Mouse (Mus musculus): ENCODE data around the gene Nek7.

Nek7 gene

DNA sequence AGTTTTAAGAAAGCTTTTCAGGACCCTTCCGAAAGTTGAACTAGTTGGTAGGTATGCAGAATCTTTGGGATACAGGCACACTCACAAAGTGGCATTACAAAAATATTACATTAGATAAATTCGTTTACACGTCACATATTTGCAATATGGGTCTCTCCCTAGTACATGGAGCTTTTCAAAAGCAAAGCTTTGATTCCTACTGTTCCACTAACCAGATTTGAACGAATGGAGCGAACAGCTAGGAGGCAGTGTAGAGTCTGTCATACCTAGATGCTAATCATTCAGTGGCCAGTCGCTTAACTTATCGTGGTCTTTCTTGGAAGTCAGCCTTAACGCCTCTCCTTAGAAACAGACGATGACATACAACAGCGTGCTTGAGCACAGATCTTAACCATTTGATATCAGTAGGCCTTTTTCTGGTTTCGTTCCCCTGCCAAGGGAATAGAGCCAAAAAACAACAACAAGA, at the start of gene Nek7:
TSS of gene Nek7 (minus strand) at position 146 of the 466 bp plus-strand sequence.
- DNase-seq (ENCODE audit: inconsistent ontology term), result peak; percentile 82

DNA sequence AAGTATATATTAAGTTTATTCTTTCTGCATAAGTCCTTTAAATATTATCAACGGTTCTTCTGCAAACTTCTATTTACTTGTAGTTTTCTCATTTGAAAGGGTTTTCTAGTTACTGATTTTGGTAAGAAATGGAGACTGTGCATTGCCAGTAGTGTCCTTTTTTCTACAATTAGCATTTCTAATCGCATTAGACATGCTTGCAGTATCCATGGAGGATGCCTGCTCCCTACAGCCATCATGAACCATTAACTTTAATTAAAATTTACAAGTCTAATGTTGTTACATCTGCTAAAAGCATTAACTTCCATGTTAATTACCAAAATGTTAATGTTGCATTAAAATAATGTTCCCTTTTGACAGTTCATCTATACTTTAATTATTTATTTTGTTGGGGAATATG, 42.4 kb upstream of the Nek7 start:
- DNase-seq (ENCODE audit: inconsistent ontology term), result no peak

DNA sequence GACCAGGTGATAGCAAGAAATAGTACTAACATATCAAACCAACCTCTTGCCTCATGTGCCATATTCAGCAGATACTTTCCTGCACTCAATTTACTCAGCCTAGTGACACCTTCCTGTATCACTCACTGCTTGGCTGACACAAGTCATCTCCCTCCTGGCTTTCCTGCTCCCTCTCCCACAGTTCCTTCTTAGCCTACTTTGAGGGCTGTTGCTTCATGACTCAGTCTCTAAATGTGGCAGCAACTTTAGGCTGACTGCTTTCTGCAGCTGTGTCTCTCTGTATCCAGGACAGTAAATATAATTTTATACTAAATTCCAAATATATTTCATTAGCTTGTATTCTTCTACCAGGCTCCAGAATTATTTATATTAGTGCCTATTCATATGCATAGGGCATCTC, 34.3 kb upstream of the Nek7 start:
- DNase-seq (ENCODE audit: inconsistent ontology term), result no peak

DNA sequence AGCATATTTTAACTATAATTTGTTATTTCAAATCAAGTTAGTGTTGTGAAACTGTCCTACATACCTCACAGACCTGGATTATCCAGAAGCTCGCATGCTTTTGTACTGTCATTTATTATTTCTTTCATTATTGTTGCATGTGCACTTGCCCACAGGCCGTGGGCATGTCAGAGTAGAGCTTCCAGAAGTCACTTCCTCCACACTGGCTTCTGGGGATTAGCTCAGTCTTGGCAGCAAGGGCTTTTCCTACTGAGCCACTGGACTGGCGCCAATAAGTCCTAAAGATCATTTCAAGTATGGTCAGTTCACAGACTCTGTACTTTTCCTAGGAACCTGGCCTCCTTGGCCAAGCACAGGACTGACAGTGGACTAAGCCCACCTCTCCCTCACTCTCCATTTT, 25.1 kb upstream of the Nek7 start:
- no peak for DNase-seq (ENCODE audit: inconsistent ontology term)

DNA sequence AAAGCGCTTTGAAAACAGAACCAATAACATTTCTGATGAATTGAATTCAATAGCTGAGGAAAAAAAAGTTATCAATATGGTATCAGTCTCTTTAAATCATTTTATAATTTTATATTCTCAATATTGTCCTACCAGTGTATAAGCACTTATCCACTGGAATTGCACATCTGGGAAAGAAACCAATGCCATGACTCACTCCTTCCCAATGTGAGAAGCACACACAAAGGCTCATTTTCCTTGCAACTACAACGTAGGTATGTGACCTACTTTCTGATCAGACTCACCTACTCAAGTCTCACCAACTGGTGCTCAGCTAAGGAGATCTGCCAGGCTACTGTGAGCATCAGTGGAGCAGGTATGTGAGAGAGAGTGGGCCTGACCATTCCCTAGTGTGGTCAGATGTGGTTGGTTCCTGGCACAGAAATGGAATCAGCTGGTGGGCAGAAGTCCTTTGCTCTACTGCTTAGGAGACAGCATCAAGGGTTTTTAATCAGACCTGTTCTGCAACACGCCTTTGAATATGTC, 23.4 kb upstream of the Nek7 start:
- no peak for DNase-seq (ENCODE audit: inconsistent ontology term)

DNA sequence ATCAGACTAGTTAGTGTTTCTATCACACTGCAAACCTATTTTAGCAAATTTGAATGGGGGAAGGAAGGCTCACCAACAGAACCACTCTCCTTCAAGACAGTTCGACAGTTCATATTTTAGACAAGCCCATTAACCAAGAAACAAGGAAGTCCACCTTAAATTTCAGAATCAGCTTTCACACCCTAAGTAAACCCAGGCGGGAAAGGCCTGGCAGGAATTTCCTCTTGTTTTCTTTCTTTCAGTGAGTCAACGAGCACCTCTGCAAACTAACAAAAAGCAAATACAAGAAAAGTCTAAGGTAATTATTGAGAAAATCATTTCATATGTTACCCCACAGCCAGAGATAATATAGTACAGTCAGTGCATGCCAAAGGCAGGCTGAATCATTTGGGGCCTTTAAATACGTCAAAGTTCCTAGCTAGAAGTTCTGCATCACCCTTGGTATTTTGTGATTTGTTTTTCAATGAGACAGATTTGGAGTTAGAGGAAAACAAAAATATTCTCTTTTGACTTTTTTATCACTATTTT, 21.1 kb upstream of the Nek7 start:
- DNase-seq (ENCODE audit: inconsistent ontology term), result no peak

DNA sequence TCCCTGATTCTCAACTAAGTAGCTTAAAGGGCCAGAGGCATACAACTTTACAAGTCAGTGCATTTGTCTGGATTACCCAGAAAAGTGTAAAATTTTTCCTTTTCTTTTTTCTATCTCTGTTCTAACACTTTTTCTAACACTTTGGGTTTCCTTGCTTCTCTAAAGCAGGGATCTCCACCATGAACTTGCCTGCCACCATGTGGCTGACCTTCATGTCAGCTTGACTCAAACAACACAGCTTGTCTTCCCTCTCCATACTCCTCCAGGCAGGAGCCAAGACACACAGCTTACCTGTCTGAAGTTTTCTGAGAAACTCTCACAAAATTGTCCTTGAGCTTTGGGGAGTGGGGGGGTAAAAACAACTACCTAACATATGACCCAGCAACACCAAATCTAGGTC, 17.9 kb upstream of the Nek7 start:
- DNase-seq (ENCODE audit: inconsistent ontology term), result no peak

DNA sequence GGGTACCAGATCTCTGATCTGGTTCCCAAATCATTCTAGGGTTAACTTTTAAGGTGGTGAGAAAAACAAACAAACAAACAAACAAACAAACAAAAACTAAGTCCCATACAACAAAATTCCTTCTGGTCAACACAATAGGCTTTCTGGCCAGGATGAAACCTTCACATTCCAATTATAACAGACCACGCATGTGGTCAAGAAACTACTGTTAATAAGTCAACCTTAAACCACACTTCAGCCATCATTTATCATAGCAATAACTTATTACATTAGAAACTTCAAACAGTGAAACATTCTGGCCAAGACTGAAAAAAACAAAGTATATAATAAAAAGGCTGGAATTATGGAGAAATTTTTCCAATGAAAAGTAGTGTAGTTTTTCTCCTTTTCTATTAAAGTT, 14.6 kb upstream of the Nek7 start:
- no peak for DNase-seq (ENCODE audit: inconsistent ontology term)

DNA sequence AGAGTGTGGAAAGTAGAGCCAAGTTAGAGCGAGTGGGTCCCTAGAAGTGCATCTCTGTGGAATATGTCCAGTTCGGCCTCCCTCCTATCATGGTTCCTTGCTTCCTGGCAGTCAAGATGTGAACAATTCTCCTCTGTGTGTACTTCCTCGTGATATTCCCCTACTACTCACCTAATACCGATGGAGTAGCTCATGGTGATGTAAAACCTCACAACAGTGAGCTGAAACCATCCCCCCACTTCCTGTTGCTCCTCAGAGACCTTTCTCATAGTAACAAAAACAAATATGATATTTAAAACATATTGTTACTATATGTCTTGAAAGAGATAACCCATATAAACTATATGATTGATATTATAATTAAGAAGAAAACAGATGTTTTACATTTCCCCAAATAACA, 9.0 kb upstream of the Nek7 start:
- no peak for DNase-seq (ENCODE audit: inconsistent ontology term)

DNA sequence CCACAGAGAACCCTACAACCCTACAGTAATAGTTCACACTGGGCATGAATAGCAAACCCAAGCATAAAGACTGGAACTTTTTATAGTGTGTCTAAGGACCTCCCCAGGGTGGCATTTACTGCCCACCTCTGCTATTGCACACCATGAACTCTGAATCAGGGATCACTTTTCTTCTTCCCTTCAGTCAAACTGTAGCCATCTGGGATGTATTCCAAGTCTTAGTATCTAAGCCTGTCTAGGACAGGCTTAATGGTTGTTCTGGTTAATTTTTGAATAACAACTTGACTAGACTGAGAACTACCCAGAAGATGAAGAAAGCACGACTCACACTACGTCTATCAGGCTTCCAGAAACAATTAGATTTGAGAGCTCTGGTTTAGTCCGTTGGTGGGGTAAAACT, 8.5 kb upstream of the Nek7 start:
- DNase-seq (ENCODE audit: inconsistent ontology term), result no peak

DNA sequence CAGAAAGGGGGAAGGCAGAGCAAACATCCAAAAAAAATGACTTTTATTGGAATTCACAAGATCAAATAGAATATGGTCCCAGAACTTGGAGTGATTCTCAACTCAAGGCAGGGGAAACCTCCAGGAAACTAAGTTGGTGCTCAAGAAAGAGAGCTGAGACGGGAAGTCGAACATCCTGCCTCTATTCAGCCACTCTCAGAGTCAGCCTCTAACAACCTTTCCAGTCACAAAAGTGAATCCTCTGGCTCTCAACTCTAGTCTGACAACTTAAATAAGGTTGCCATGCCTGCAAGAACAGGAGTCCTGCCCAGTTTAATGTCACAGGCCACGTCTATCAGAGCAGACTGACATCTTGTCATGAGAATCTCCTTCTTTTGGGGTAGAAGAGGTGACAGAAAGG, 7.9 kb upstream of the Nek7 start:
- DNase-seq (ENCODE audit: inconsistent ontology term), result no peak

DNA sequence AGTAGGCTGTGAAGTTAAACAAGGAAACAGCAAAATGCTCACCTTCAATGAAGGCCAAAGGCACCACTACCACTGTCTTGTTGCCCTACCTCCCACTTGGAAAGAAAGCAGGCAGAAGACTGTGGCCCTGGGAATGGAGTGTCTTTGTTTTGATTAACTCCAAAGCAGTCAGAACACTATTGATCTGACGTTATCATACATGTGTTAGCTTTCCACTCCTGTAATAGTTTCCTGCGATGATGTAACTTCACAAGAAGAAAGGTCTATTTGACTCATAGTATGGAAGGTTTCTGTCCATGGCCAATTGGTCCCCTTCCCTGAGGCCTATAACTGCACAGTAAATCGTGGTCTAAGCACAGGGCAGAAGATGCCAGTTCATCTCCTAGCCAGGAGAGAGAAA, 6.3 kb upstream of the Nek7 start:
- DNase-seq (ENCODE audit: inconsistent ontology term), result no peak

DNA sequence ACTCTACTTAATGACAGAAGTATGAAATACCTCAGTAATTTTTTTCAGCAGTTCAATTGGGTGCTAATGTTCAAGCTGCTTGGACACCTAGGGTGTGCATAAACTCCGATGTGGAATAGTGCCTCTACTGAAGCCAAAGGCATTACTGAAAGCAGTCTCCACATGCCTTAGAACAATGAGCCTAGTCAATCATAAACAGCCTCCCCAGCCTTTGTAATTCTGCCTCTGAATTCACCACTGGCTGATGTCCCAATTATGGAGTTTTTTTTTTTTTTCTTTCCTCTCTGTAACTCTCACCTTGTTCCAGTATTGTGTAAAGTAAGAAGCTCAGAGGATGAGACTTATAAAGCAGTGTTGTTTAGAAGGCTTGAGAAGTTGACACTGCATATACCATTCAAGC, 3.9 kb upstream of the Nek7 start:
- peak; percentile 58 for DNase-seq (ENCODE audit: inconsistent ontology term)

DNA sequence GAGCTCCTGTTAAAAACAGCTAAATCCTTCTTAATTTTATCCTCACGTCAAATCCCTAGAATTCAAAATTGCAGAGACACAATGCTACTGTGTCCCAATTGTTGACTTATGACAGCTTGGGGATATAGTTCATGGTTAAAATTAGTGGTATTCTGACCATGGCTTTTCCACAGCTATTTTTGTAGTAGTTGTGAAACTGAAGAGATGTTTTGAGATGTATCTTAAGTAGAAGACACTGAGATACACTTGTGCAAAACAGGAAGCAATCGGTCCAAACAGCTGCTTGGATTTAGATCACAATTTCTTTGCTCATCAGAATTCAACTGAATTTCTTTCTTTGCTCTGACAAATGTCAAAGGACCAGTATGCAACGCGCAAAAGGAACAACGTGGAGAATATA, 2.9 kb upstream of the Nek7 start:
- DNase-seq (ENCODE audit: inconsistent ontology term), result no peak

DNA sequence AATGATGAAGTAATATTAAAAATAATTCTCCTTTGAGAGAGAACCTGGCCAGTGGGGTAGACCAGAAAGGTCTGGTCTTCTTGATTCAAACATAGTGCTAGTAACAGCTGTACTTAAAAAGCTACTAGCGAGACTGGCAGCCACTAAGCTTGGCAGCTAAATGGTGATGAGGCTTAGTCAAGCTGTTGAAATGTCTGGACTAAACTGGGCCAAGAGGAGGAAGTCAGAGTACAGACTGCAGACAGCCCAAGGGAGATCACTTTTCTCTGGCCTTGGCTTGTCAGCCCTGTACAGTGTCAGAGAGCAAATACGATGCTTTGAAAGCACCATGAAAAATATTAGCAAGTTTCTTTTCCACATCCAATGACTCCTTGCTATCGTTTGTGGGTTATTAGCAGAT, 2.5 kb upstream of the Nek7 start:
- DNase-seq (ENCODE audit: inconsistent ontology term), result peak; percentile 60

DNA sequence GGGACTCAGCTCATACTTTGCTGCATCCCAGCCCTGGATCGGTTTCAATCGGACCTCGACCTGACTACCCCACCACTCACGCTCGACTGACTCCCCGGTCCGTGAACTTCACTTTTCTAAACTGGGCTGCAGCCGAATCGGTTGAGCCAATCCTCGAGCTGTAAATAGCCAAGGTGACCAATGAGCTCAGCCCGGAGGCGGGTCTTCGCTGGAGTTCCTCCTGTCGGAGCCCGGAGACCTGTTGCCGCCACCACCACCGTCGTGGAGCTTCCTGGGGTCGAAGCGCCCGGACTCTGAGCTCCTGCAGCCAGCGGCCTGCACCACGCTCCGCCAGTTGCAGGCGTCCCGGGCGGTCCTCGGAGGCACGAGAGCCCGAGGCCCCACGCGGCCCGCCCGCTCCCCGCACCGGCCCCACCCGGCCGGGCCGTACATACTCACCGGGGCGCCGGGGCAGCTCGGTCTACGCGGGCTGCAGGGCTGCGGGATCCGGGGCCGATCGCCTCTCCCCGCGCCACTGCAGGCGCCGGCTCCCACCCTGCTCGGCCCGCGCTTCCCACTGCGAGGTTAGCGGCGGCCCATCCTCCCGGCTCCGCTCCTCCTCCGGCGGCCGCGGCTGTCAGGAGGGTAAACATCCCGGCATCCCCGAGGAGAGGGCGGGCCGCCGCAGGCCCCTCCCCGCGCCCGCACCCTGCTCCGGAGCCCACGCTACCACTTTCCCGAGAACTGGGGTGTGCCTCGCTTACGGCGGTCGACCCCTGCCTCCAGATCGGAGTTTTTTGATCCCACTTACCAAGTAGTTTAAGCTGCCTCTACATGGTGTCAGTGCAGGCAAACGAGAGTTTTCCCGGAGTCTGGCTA, 598 bp downstream of the Nek7 start:
- DNase-seq (ENCODE audit: inconsistent ontology term), result peak; percentile 94

DNA sequence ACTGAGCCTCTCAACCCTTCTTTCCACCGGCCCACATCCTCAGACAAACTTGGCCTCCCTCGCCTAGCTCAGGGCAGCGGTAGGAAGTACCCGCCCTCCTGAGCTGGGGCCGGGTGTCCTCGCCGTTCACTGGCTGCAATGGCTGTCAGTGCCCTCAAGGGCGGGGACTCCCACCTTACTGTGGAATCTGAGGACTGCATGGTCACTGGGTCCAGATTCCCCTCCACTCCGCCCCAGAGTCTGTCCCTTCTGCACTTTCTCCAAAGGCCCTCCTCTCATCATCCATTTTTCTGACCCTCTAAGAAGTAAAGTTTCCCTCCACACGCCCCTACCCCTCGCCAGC, 2.0 kb downstream of the Nek7 start:
- DNase-seq (ENCODE audit: inconsistent ontology term), result peak; percentile 93

DNA sequence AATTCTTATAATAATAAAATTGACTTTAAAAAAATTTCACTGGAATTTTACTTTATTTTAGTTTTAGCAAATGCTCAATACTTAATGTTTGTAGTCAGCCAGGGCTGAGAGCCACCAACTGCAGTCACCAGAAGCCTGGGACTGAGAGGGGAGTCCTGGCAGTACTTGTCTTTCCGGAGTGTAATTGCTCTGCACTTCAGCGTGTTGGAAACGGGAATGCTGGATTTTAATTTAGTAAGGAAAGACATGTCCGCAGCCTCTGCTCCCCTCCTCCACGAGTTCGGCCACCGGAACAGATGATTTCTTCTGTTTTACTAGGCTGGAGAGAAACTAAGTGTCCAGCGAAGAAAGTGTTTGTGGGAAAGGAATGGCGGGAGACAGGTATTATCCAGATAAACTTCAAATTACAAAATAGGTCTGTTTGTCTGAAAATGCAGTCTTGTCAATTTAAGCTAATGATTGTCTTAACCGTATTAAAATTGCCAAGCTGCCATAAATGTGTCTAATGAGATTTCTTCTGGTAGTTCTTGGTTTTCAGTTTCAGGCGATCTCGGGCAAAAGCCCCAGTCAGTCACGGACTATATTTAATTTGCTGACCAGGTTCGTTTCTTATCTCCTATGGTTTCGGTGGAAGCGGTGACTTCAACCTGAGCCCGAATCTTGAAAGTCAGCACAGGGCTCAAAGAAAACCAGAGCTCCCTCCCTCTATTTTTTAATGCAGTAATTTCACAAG, 2.5 kb downstream of the Nek7 start:
- DNase-seq (ENCODE audit: inconsistent ontology term), result peak; percentile 47

DNA sequence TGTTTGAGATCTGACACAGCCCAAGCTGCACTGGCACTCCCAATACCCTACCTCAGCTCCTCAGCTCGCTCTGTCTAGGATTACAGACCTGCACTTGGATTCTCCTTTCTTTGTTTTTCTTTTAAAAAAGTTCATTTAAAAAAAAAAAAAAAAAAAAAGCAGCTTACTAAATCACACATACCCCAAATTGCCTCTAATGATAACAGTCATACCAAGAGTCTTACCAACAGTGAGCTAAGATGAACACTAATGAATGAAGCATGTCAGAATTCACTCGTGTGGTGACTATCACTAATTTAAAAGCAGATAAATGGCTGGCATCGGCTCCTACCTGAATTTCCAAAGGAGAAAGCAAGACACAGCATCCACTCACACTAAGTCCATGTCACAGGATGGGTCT, 4.6 kb downstream of the Nek7 start:
- DNase-seq (ENCODE audit: inconsistent ontology term), result no peak

DNA sequence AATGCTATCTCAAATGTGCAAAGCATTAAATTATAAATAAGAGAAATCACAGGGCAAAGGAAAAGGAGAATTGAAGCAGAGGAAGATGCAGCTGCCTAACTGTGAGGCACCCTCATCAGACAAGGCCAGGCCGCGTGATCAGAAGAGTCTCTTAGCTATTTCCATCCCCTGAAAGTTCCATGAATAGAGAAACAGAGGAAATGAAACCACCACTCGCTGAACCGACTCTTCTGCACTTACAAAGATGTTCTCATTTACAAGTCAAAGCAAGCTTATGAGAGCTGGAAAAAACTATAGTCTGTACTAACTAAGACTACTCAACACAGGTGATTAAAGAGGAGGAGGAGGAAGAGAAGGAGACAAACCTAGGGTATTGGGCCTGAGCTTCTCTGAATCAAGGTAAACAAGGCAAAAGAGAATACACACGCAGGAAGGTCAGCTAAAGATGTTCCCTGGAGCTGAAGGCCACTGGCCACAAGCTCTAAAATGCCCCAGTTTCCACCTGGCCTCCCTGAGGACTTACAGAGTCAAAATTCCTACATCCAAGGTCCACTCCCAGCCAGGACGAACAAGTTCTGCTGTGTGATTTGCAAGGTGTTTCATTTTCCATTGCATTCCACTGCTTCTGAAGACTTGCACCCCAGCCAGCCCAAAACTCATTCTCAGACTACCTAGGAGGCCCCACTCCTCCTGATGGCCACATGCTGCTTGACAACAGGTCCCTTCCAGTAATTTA, 5.2 kb downstream of the Nek7 start:
- no peak for DNase-seq (ENCODE audit: inconsistent ontology term)

DNA sequence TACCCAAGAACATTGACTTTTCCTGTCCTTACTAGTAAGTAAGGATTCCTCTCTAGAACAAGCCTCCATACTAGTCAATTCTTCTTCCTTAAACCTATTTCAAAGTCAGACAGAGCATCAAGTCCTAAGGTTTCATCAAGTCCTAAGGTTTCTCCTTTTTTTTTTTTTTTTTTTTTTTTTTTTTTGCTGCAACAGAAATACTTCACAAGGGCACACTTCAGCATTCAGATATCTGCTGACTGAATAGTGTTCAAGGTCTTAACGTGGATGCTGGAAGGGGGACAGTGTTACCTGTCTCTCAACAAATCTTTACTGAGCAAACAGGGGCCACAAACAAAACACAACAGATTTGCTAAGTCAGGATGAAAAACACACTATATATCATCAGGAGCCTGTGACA, 7.8 kb downstream of the Nek7 start:
- DNase-seq (ENCODE audit: inconsistent ontology term), result no peak

DNA sequence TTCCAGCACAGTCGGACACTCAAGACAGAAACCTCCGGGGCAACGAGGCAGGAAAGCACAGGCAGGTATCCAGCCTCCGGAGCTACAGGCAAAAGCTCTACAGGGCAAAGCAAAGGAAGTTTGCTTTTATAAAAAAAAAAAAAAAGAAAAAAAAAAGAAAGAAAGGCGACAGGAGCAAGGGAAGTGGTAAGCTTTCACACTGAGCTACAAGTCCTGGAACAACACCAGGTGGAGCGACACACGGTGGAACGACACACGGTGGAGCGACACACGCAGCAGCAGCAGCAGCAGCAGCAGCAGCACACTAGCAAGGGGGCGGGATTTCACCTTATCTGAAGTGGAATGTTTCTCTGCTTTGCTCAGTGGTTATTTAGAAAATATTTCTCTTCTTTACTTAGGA, 10.8 kb downstream of the Nek7 start:
- DNase-seq (ENCODE audit: inconsistent ontology term), result no peak

Measured in Muller cell, postnatal 12 days (primary cell).